Mouse (Mus musculus) CH12.LX (cell line): ENCODE measurements around the gene Rpl5. TPM values are rescaled to one million over a fixed set of nuclear protein-coding genes. Genes with fewer than 3 reads are reported as not detected.

Experiments used
- DNase-seq: peaks from one replicate; pipeline ENCODE4 v3.0.0-alpha.2; 2013; ENCODE audit errors: extremely low read depth
- H3K27ac ChIP-seq: 2 replicates; pipeline ENCODE4 v1.5.1; 2012; ENCODE audit warnings: low read depth, mild to moderate bottlenecking, control low read depth, moderate library complexity; ENCODE audit not compliant: insufficient read depth
- H3K27me3 ChIP-seq: replicated peaks from 2 replicates; pipeline ENCODE3; 2012; ENCODE audit warnings: inconsistent platforms
- H3K36me3 ChIP-seq, 2 experiments: replicated peaks in 1 of 2; 2 replicates each; pipeline versions ENCODE3 to v1.6.1; 2012; ENCODE audit warnings: inconsistent platforms in 1 of 2, low read length in 1 of 2, mild to moderate bottlenecking in 1 of 2, mixed read lengths in 1 of 2, moderate library complexity in 1 of 2; ENCODE audit not compliant: control insufficient read depth in 1 of 2, insufficient read depth in 1 of 2
- H3K4me1 ChIP-seq, 2 experiments: 2 replicates each; pipeline ENCODE4 v1.6.1; 2012; ENCODE audit warnings: inconsistent platforms in 1 of 2, moderate library complexity in 1 of 2; ENCODE audit not compliant: insufficient read depth in 2 of 2, control insufficient read depth in 1 of 2
- H3K4me2 ChIP-seq: 2 replicates; pipeline ENCODE4 v1.6.1; 2012; ENCODE audit warnings: low read depth, mild to moderate bottlenecking, control low read depth; ENCODE audit not compliant: poor library complexity, insufficient read depth, severe bottlenecking
- H3K4me3 ChIP-seq, 3 experiments: fragments of 150-350 bp in 1 of 3; sonication (generic) in 1 of 3; replicated peaks in 1 of 3; 2 replicates each; pipeline versions ENCODE3 to v1.5.1; 2011 to 2012; ENCODE audit warnings: low read depth in 2 of 3, low read length in 2 of 3, mild to moderate bottlenecking in 2 of 3, moderate library complexity in 2 of 3, control low read depth in 1 of 3, improper control_type of control experiment in 1 of 3, inconsistent platforms in 1 of 3, mixed read lengths in 1 of 3; ENCODE audit not compliant: poor library complexity in 1 of 3
- H3K79me2 ChIP-seq: replicated peaks from 2 replicates; pipeline ENCODE4 v1.6.1; 2012; ENCODE audit warnings: mild to moderate bottlenecking, moderate library complexity; ENCODE audit not compliant: control insufficient read depth, poor library complexity, insufficient read depth, severe bottlenecking; ENCODE audit errors: extremely low read depth
- H3K9ac ChIP-seq: 2 replicates; pipeline ENCODE4 v1.6.1; 2012; ENCODE audit warnings: low read depth, mild to moderate bottlenecking, control low read depth, moderate library complexity; ENCODE audit not compliant: insufficient read depth
- H3K9me3 ChIP-seq: replicated peaks from 2 replicates; pipeline ENCODE3; 2012; ENCODE audit warnings: low read length, inconsistent platforms, mixed read lengths
- BHLHE40 ChIP-seq: IDR thresholded peaks from 2 replicates; pipeline ENCODE4 v1.6.1; 2011; ENCODE audit warnings: mild to moderate bottlenecking, low read depth, low read length, improper control_type of control experiment
- CHD2 ChIP-seq: IDR thresholded peaks from 2 replicates; pipeline ENCODE4 v1.6.1; 2011; ENCODE audit warnings: low read length, improper control_type of control experiment
- CTCF ChIP-seq, 2 experiments: IDR thresholded peaks in 1 of 2; conservative IDR thresholded peaks in 1 of 2; 2 replicates each; pipeline ENCODE4 v1.5.1; 2011 to 2012; ENCODE audit warnings: low read depth in 2 of 2, low read length in 2 of 2, improper control_type of control experiment in 1 of 2, inconsistent platforms in 1 of 2, mild to moderate bottlenecking in 1 of 2, moderate library complexity in 1 of 2
- ELF1 ChIP-seq: IDR thresholded peaks from 2 replicates; pipeline ENCODE4 v1.6.1; 2014; ENCODE audit warnings: low read depth, mild to moderate bottlenecking, inconsistent platforms, low read length, improper control_type of control experiment
- EP300 ChIP-seq: IDR thresholded peaks from 2 replicates; pipeline ENCODE4 v1.6.1; 2011; ENCODE audit warnings: low read length, improper control_type of control experiment
- ETS1 ChIP-seq: conservative IDR thresholded peaks from 2 replicates; pipeline ENCODE4 v1.6.1; 2012; ENCODE audit warnings: low read depth, mild to moderate bottlenecking, inconsistent platforms, low read length, improper control_type of control experiment, moderate library complexity
- GABPA ChIP-seq: IDR thresholded peaks from 2 replicates; pipeline ENCODE4 v1.6.1; 2012; ENCODE audit warnings: low read depth, low read length, improper control_type of control experiment, inconsistent platforms; ENCODE audit not compliant: insufficient replicate concordance
- IRF4 ChIP-seq: IDR thresholded peaks from 2 replicates; pipeline ENCODE4 v1.6.1; 2014; ENCODE audit warnings: low read depth, mild to moderate bottlenecking, inconsistent platforms, low read length, improper control_type of control experiment
- JUND ChIP-seq: conservative IDR thresholded peaks from 2 replicates; pipeline ENCODE4 v1.6.1; 2011; ENCODE audit warnings: low read depth, low read length, improper control_type of control experiment
- KAT2A ChIP-seq: IDR thresholded peaks from 2 replicates; pipeline ENCODE4 v1.6.1; 2012; ENCODE audit warnings: low read length, improper control_type of control experiment, inconsistent platforms; ENCODE audit not compliant: insufficient replicate concordance
- MAX ChIP-seq: IDR thresholded peaks from 2 replicates; pipeline ENCODE4 v1.6.1; 2011; ENCODE audit warnings: low read length, improper control_type of control experiment
- MAZ ChIP-seq: IDR thresholded peaks from 2 replicates; pipeline ENCODE4 v1.6.1; 2012; ENCODE audit warnings: low read depth, mild to moderate bottlenecking, inconsistent platforms, low read length, improper control_type of control experiment, moderate library complexity
- MXI1 ChIP-seq: IDR thresholded peaks from 2 replicates; pipeline ENCODE4 v1.6.1; 2011; ENCODE audit warnings: mild to moderate bottlenecking, low read depth, low read length, improper control_type of control experiment
- NELFE ChIP-seq: IDR thresholded peaks from 2 replicates; pipeline ENCODE4 v1.6.1; 2011; ENCODE audit warnings: low read depth, low read length, improper control_type of control experiment
- NRF1 ChIP-seq: IDR thresholded peaks from 2 replicates; pipeline ENCODE4 v1.6.1; 2014; ENCODE audit warnings: low read depth, mild to moderate bottlenecking, inconsistent platforms, low read length, improper control_type of control experiment, moderate library complexity
- POLR2A ChIP-seq: IDR thresholded peaks from 2 replicates; pipeline ENCODE4 v1.6.1; 2011; ENCODE audit warnings: low read depth, mild to moderate bottlenecking, improper control_type of control experiment, low read length
- RAD21 ChIP-seq: IDR thresholded peaks from 2 replicates; pipeline ENCODE4 v1.6.1; 2011; ENCODE audit warnings: low read depth, mild to moderate bottlenecking, low read length, improper control_type of control experiment, moderate library complexity
- SMC3 ChIP-seq: IDR thresholded peaks from 2 replicates; pipeline ENCODE4 v1.6.1; 2011; ENCODE audit warnings: low read depth, low read length, improper control_type of control experiment
- TCF12 ChIP-seq: IDR thresholded peaks from 2 replicates; pipeline ENCODE4 v1.6.1; 2014; ENCODE audit warnings: low read depth, mild to moderate bottlenecking, inconsistent platforms, low read length, improper control_type of control experiment
- UBTF ChIP-seq: IDR thresholded peaks from 2 replicates; pipeline ENCODE4 v1.6.1; 2012; ENCODE audit warnings: low read depth, mild to moderate bottlenecking, inconsistent platforms, low read length, improper control_type of control experiment, moderate library complexity
- USF2 ChIP-seq: conservative IDR thresholded peaks from 2 replicates; pipeline ENCODE4 v1.6.1; 2011; ENCODE audit warnings: low read depth, low read length, improper control_type of control experiment
- ZC3H11A ChIP-seq: IDR thresholded peaks from 2 replicates; pipeline ENCODE4 v1.6.1; 2012; ENCODE audit warnings: low read depth, mild to moderate bottlenecking, inconsistent platforms, low read length, improper control_type of control experiment
- ZKSCAN1 ChIP-seq: IDR thresholded peaks from 2 replicates; pipeline ENCODE4 v1.6.1; 2012; ENCODE audit warnings: low read depth, inconsistent platforms, low read length, improper control_type of control experiment, borderline replicate concordance
- ZMIZ1 ChIP-seq: IDR thresholded peaks from 2 replicates; pipeline ENCODE4 v1.6.1; 2012; ENCODE audit warnings: low read depth, mild to moderate bottlenecking, inconsistent platforms, low read length, improper control_type of control experiment
- ZNF384 ChIP-seq: IDR thresholded peaks from 2 replicates; pipeline ENCODE4 v1.6.1; 2012; ENCODE audit warnings: low read depth, low read length, improper control_type of control experiment, inconsistent platforms
- dilution Hi-C: fragments of 300-500 bp; cut with MboI; formaldehyde crosslinking; loops from 2 replicates; pipeline ENCODE4 v1.14.3; 2020; ENCODE audit warnings: low sequenced_read_pairs; ENCODE audit not compliant: extremely low pct_unique_long_range_greater_than_20kb, extremely low pct_ligation_motif_present
- in situ Hi-C: fragments of 300-500 bp; cut with MboI; formaldehyde crosslinking; loops from 3 replicates; pipeline ENCODE4 v1.14.3; 2019; ENCODE audit warnings: low sequenced_read_pairs, low pct_ligation_motif_present, low pct_unique_long_range_greater_than_20kb, mixed read lengths
- polyA plus RNA-seq: library from polyadenylated mRNA; unstranded; fragments of >175 nt; gene quantifications from 2 replicates; pipeline ENCODE4 v1.2.1, GENCODE M21; 2012; ENCODE audit warnings: low read depth; ENCODE audit not compliant: insufficient read length
- total RNA-seq, 2 experiments: library from RNA; depleted of rRNA; stranded (reverse); fragments of 300-350 nt in 1 of 2; fragments of >200 nt in 1 of 2; gene quantifications; 2 replicates each; pipeline ENCODE4 v1.2.3; 2012 to 2014

Gene Rpl5
- total and polyA plus RNA-seq, 3 experiments, result 116 to 728 (median 368) TPM

DNA sequence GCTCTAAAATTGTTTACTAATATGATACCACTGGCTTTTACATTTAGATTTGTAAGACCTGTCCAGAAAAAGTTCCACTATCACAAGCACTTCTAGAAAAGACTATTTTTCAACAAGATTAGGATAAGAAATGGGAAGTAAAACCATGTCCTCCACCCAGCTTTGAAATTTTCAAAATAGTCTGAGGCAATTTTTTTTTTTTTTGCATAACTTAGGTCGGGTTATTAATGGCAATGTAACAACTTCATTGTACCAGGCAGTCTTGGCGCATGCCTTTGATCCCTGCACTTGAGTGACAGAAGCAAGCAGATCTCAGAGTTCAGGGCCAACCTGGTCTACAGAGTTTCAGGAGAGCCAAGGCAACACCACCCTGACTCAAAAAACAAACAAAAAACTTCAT, 30.6 kb upstream of the Rpl5 start:
- TF ChIP-seq JUND (no peak), IRF4 (0 out of 2 replicates have a peak, but pooled peaks have one; percentile 35), RAD21 (no peak), EP300 (0 out of 2 replicates have a peak, but pooled peaks have one; percentile 20), ZNF384 (peak; percentile 65), GABPA (no peak)
- Histone ChIP-seq H3K9me3 (no peaks in the 10 kb centered on the region), H3K36me3 (no peaks in the 10 kb centered on the region), H3K9ac (no peak overlapping the region), H3K27ac (no peak overlapping the region), H3K4me3 (no peak overlapping the region), H3K79me2 (peaks cover 9% of the 10 kb centered on the region), H3K4me2 (no peak overlapping the region), H3K4me1 (peaks cover 3 to 30% of the 10 kb centered on the region in 2 experiments; a peak in 3 of 4 replicates), H3K27me3 (peaks cover 9% of the 10 kb centered on the region)
- dilution Hi-C loops (no loop called here), in situ Hi-C loops (no loop called here)
- no peak for DNase-seq

DNA sequence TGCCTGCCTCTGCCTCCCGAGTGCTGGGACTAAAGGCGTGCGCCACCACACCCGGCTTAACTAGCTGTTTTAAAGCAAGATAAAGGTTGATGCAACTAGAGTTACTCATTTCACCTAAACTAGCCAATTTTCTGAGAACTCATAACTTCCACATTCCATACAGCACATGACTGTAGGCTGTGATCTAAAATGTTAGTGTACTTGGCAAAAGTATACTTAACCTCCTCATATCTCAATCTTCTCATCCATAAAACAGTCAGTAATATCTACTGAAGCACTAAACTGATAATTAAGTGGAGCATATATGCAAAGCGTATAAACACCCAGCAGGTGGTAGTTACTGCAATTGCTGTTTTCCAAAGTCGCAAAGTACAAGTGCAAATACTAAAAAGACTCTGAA, 27.0 kb upstream of the Rpl5 start:
- H3K27ac ChIP-seq, result no peak overlapping the region
- H3K79me2 ChIP-seq, result no peaks in the 10 kb centered on the region
- dilution Hi-C loops, result no loop called here

DNA sequence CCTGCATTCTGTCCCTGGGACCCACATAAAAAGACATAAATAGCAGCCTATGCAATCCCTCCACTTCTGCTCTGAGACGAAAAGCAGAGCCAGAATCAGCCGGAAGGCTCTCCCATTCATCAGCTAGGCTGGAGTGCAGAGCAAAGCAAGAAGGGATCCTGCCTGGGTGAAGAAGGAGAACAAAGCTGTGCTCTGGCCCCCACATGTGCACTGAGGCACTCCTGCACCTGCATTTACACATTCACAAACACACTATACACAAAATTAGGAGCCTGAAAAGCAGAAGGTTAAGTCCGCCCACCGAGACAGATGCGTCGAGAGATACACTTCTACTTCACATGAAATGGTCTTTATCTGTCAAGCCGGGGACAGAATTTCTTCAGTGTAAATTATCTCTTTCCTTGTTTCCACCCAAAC, 26.4 kb upstream of the Rpl5 start:
- H3K9me3 ChIP-seq, result no peaks in the 10 kb centered on the region
- dilution Hi-C loops, result no loop called here
- H3K4me3 ChIP-seq, result no peak overlapping the region
- no peak for TF ChIP-seq MAZ
- no peak for TF ChIP-seq ZKSCAN1
- no peak for TF ChIP-seq ZMIZ1
- no peak for TF ChIP-seq SMC3
- no peak for TF ChIP-seq POLR2A
- no peak for TF ChIP-seq MXI1
- no peak for TF ChIP-seq ETS1
- no peak for TF ChIP-seq TCF12
- no peak for TF ChIP-seq USF2
- no peak for TF ChIP-seq ZC3H11A
- no peak for TF ChIP-seq UBTF
- no peak for TF ChIP-seq NRF1
- TF ChIP-seq MAX, result no peak
- no peak for TF ChIP-seq NELFE
- TF ChIP-seq, all 38 proteins: peak for 0
- H3K9ac ChIP-seq, result no peak overlapping the region
- no peak overlapping the region for H3K27ac ChIP-seq
- no peaks in the 10 kb centered on the region for H3K79me2 ChIP-seq
- no peak overlapping the region for H3K4me2 ChIP-seq
- H3K36me3 ChIP-seq, result no peaks in the 10 kb centered on the region
- H3K4me1 ChIP-seq, result peaks cover 0 to 17% of the 10 kb centered on the region in 2 experiments; a peak in 2 of 4 replicates
- in situ Hi-C loops, result no loop called here
- H3K27me3 ChIP-seq, result peaks cover 9% of the 10 kb centered on the region
- no peak for DNase-seq

More for the DNA sequence above, 27.0 kb upstream of the Rpl5 start:
- no peaks in the 10 kb centered on the region for H3K36me3 ChIP-seq
- H3K4me1 ChIP-seq, result peaks cover 0 to 17% of the 10 kb centered on the region in 2 experiments; a peak in 2 of 4 replicates
- H3K9me3 ChIP-seq, result no peaks in the 10 kb centered on the region
- no peak overlapping the region for H3K4me3 ChIP-seq
- H3K9ac ChIP-seq, result no peak overlapping the region
- H3K4me2 ChIP-seq, result no peak overlapping the region
- in situ Hi-C loops, result no loop called here
- peaks cover 9% of the 10 kb centered on the region for H3K27me3 ChIP-seq
- no peak for DNase-seq
- TF ChIP-seq ZC3H11A (no peak), ELF1 (no peak), ZKSCAN1 (no peak), NELFE (no peak), CTCF (conservative IDR thresholded peaks at IDR 0.05 in 1 of 2, IDR thresholded peaks at IDR 0.05 in 1 of 2; ENCODE audit: low read depth in 2 of 2, low read length in 2 of 2) (no peak), POLR2A (no peak), MAX (no peak), CHD2 (no peak), SMC3 (no peak), BHLHE40 (no peak), ETS1 (no peak), EP300 (no peak), GABPA (no peak), UBTF (no peak), KAT2A (no peak)
